Mouse (Mus musculus): ENCODE results near the gene Gm37240. TPM values are rescaled to one million over a fixed set of nuclear protein-coding genes. Genes with fewer than 3 reads are reported as not detected.

The Gm37240 gene
- polyA plus RNA-seq, 1 experiment from 2014 or later = 0.52 TPM

- H3K27me3 ChIP-seq (ENCODE audit: control insufficient read depth, insufficient read depth, low read length) = no peaks in the 10 kb centered on the region
- H3K4me1 ChIP-seq (replicated peaks; ENCODE audit: control insufficient read depth, insufficient read depth, low read length) = no peaks in the 10 kb centered on the region
- no peak overlapping the region for H3K4me2 ChIP-seq (replicated peaks; ENCODE audit: low read depth, low read length)
- H3K4me3 ChIP-seq (ENCODE audit: low read depth, low read length) = no peak overlapping the region
- no peaks in the 10 kb centered on the region for H3K36me3 ChIP-seq (ENCODE audit: control insufficient read depth, insufficient read depth, low read length)
- H3K27ac ChIP-seq (ENCODE audit: low read depth, low read length) = no peak overlapping the region
- ATAC-seq (ENCODE audit: low FRiP score) (no peak), DNase-seq (ENCODE audit: low spot score) (no peak)
- H3K9me3 ChIP-seq (ENCODE audit: control insufficient read depth, low read length) = no peaks in the 10 kb centered on the region
- WGBS = 76% methylated on average over 5 of the region's 5 CpGs
- H3K9ac ChIP-seq (ENCODE audit: low read depth, low read length) = no peak overlapping the region
Measured at GRCm38 (mm10) chr3:84533227-84533626, 1354.1 kb downstream of the Gm37240 start.

GRCm38 (mm10) chr3:84529021-84529420 lies 1358.3 kb downstream of the Gm37240 start:
- no peaks in the 10 kb centered on the region for H3K9me3 ChIP-seq (ENCODE audit: control insufficient read depth, low read length)
- no peak overlapping the region for H3K4me3 ChIP-seq (ENCODE audit: low read depth, low read length)
- ATAC-seq (ENCODE audit: low FRiP score) (no peak), DNase-seq (ENCODE audit: low spot score) (no peak)
- H3K27me3 ChIP-seq (ENCODE audit: control insufficient read depth, insufficient read depth, low read length) = no peaks in the 10 kb centered on the region
- no peak overlapping the region for H3K4me2 ChIP-seq (replicated peaks; ENCODE audit: low read depth, low read length)
- H3K9ac ChIP-seq (ENCODE audit: low read depth, low read length) = no peak overlapping the region
- H3K4me1 ChIP-seq (replicated peaks; ENCODE audit: control insufficient read depth, insufficient read depth, low read length) = no peaks in the 10 kb centered on the region
- WGBS = 88% methylated on average over 2 of the region's 2 CpGs
- H3K27ac ChIP-seq (ENCODE audit: low read depth, low read length) = no peak overlapping the region
- no peaks in the 10 kb centered on the region for H3K36me3 ChIP-seq (ENCODE audit: control insufficient read depth, insufficient read depth, low read length)

- Histone ChIP-seq H3K4me1 (replicated peaks; ENCODE audit: control insufficient read depth, insufficient read depth, low read length) (no peaks in the 10 kb centered on the region), H3K36me3 (ENCODE audit: control insufficient read depth, insufficient read depth, low read length) (no peaks in the 10 kb centered on the region), H3K4me3 (ENCODE audit: low read depth, low read length) (no peak overlapping the region), H3K4me2 (replicated peaks; ENCODE audit: low read depth, low read length) (no peak overlapping the region), H3K27me3 (ENCODE audit: control insufficient read depth, insufficient read depth, low read length) (no peaks in the 10 kb centered on the region), H3K9ac (ENCODE audit: low read depth, low read length) (no peak overlapping the region), H3K9me3 (ENCODE audit: control insufficient read depth, low read length) (no peaks in the 10 kb centered on the region), H3K27ac (ENCODE audit: low read depth, low read length) (no peak overlapping the region)
- DNase-seq (ENCODE audit: low spot score) (no peak), ATAC-seq (ENCODE audit: low FRiP score) (no peak)
- WGBS = 82% methylated on average over 1 of the region's 1 CpGs
Measured at GRCm38 (mm10) chr3:84524952-84525351, 1362.4 kb downstream of the Gm37240 start.

- DNase-seq (ENCODE audit: low spot score) = no peak
Measured at GRCm38 (mm10) chr3:84516163-84516562, 1371.2 kb downstream of the Gm37240 start.

GRCm38 (mm10) chr3:84512774-84513515 lies 1374.4 kb downstream of the Gm37240 start:
- H3K9me3 ChIP-seq (ENCODE audit: control insufficient read depth, low read length) = no peaks in the 10 kb centered on the region
- no peaks in the 10 kb centered on the region for H3K27me3 ChIP-seq (ENCODE audit: control insufficient read depth, insufficient read depth, low read length)
- H3K4me1 ChIP-seq (replicated peaks; ENCODE audit: control insufficient read depth, insufficient read depth, low read length) = no peaks in the 10 kb centered on the region
- no peak overlapping the region for H3K4me2 ChIP-seq (replicated peaks; ENCODE audit: low read depth, low read length)
- no peak overlapping the region for H3K27ac ChIP-seq (ENCODE audit: low read depth, low read length)
- H3K4me3 ChIP-seq (ENCODE audit: low read depth, low read length) = no peak overlapping the region
- WGBS = 76% methylated on average over 6 of the region's 6 CpGs
- H3K36me3 ChIP-seq (ENCODE audit: control insufficient read depth, insufficient read depth, low read length) = no peaks in the 10 kb centered on the region
- H3K9ac ChIP-seq (ENCODE audit: low read depth, low read length) = no peak overlapping the region
- no peak for ATAC-seq (ENCODE audit: low FRiP score)
- DNase-seq (ENCODE audit: low spot score) = no peak

More at GRCm38 (mm10) chr3:84516163-84516562, 1371.2 kb downstream of the Gm37240 start:
- H3K4me2 ChIP-seq (replicated peaks; ENCODE audit: low read depth, low read length) = no peak overlapping the region
- H3K9ac ChIP-seq (ENCODE audit: low read depth, low read length) = no peak overlapping the region
- H3K4me1 ChIP-seq (replicated peaks; ENCODE audit: control insufficient read depth, insufficient read depth, low read length) = no peaks in the 10 kb centered on the region
- no peak overlapping the region for H3K4me3 ChIP-seq (ENCODE audit: low read depth, low read length)
- H3K27me3 ChIP-seq (ENCODE audit: control insufficient read depth, insufficient read depth, low read length) = no peaks in the 10 kb centered on the region
- no peak overlapping the region for H3K27ac ChIP-seq (ENCODE audit: low read depth, low read length)
- whole genome bisulfite sequencing = 94% methylated on average over 3 of the region's 3 CpGs
- H3K9me3 ChIP-seq (ENCODE audit: control insufficient read depth, low read length) = no peaks in the 10 kb centered on the region
- H3K36me3 ChIP-seq (ENCODE audit: control insufficient read depth, insufficient read depth, low read length) = no peaks in the 10 kb centered on the region
- no peak for ATAC-seq (ENCODE audit: low FRiP score)

GRCm38 (mm10) chr3:84505193-84505592 lies 1382.1 kb downstream of the Gm37240 start:
- DNase-seq (ENCODE audit: low spot score) (no peak), ATAC-seq (ENCODE audit: low FRiP score) (no peak)
- WGBS = 95% methylated on average over 4 of the region's 4 CpGs
- no peak overlapping the region for H3K4me2 ChIP-seq (replicated peaks; ENCODE audit: low read depth, low read length)
- H3K4me1 ChIP-seq (replicated peaks; ENCODE audit: control insufficient read depth, insufficient read depth, low read length) = no peaks in the 10 kb centered on the region
- H3K36me3 ChIP-seq (ENCODE audit: control insufficient read depth, insufficient read depth, low read length) = no peaks in the 10 kb centered on the region
- no peaks in the 10 kb centered on the region for H3K9me3 ChIP-seq (ENCODE audit: control insufficient read depth, low read length)
- no peaks in the 10 kb centered on the region for H3K27me3 ChIP-seq (ENCODE audit: control insufficient read depth, insufficient read depth, low read length)
- H3K27ac ChIP-seq (ENCODE audit: low read depth, low read length) = no peak overlapping the region
- H3K9ac ChIP-seq (ENCODE audit: low read depth, low read length) = no peak overlapping the region
- H3K4me3 ChIP-seq (ENCODE audit: low read depth, low read length) = no peak overlapping the region

- H3K9me3 ChIP-seq (ENCODE audit: control insufficient read depth, low read length) = no peaks in the 10 kb centered on the region
- no peak overlapping the region for H3K4me3 ChIP-seq (ENCODE audit: low read depth, low read length)
- H3K36me3 ChIP-seq (ENCODE audit: control insufficient read depth, insufficient read depth, low read length) = no peaks in the 10 kb centered on the region
- no peak overlapping the region for H3K9ac ChIP-seq (ENCODE audit: low read depth, low read length)
- WGBS = 94% methylated on average over 8 of the region's 8 CpGs
- H3K27ac ChIP-seq (ENCODE audit: low read depth, low read length) = no peak overlapping the region
- no peak overlapping the region for H3K4me2 ChIP-seq (replicated peaks; ENCODE audit: low read depth, low read length)
- H3K4me1 ChIP-seq (replicated peaks; ENCODE audit: control insufficient read depth, insufficient read depth, low read length) = no peaks in the 10 kb centered on the region
- DNase-seq (ENCODE audit: low spot score) = no peak
- ATAC-seq (ENCODE audit: low FRiP score) = no peak
- no peaks in the 10 kb centered on the region for H3K27me3 ChIP-seq (ENCODE audit: control insufficient read depth, insufficient read depth, low read length)
Measured at GRCm38 (mm10) chr3:84504291-84504690, 1383.0 kb downstream of the Gm37240 start.

GRCm38 (mm10) chr3:84502101-84502500 lies 1385.2 kb downstream of the Gm37240 start:
- DNase-seq (ENCODE audit: low spot score) = no peak
- no peaks in the 10 kb centered on the region for H3K27me3 ChIP-seq (ENCODE audit: control insufficient read depth, insufficient read depth, low read length)
- no peaks in the 10 kb centered on the region for H3K4me1 ChIP-seq (replicated peaks; ENCODE audit: control insufficient read depth, insufficient read depth, low read length)
- no peaks in the 10 kb centered on the region for H3K36me3 ChIP-seq (ENCODE audit: control insufficient read depth, insufficient read depth, low read length)
- no peak overlapping the region for H3K4me3 ChIP-seq (ENCODE audit: low read depth, low read length)
- ATAC-seq (ENCODE audit: low FRiP score) = no peak
- WGBS = 56% methylated on average over 2 of the region's 2 CpGs
- H3K9ac ChIP-seq (ENCODE audit: low read depth, low read length) = no peak overlapping the region
- no peak overlapping the region for H3K4me2 ChIP-seq (replicated peaks; ENCODE audit: low read depth, low read length)
- no peak overlapping the region for H3K27ac ChIP-seq (ENCODE audit: low read depth, low read length)
- H3K9me3 ChIP-seq (ENCODE audit: control insufficient read depth, low read length) = no peaks in the 10 kb centered on the region

- no peaks in the 10 kb centered on the region for H3K4me1 ChIP-seq (replicated peaks; ENCODE audit: control insufficient read depth, insufficient read depth, low read length)
- no peaks in the 10 kb centered on the region for H3K36me3 ChIP-seq (ENCODE audit: control insufficient read depth, insufficient read depth, low read length)
- ATAC-seq (ENCODE audit: low FRiP score) = no peak
- H3K4me2 ChIP-seq (replicated peaks; ENCODE audit: low read depth, low read length) = no peak overlapping the region
- H3K9ac ChIP-seq (ENCODE audit: low read depth, low read length) = no peak overlapping the region
- DNase-seq (ENCODE audit: low spot score) = no peak
- H3K27ac ChIP-seq (ENCODE audit: low read depth, low read length) = no peak overlapping the region
- H3K9me3 ChIP-seq (ENCODE audit: control insufficient read depth, low read length) = no peaks in the 10 kb centered on the region
- H3K27me3 ChIP-seq (ENCODE audit: control insufficient read depth, insufficient read depth, low read length) = no peaks in the 10 kb centered on the region
- 78% methylated on average over 10 of the region's 10 CpGs for WGBS
- H3K4me3 ChIP-seq (ENCODE audit: low read depth, low read length) = no peak overlapping the region
Measured at GRCm38 (mm10) chr3:84500491-84500890, 1386.8 kb downstream of the Gm37240 start.

Measured in hindbrain, embryonic 11.5 days (tissue).